Comparison of ENCODE assay signal across 9 mouse cellular contexts in genomic region chr5:118516066-118516465, GRCm38 (mm10). TPM values are rescaled to one million over a fixed set of nuclear protein-coding genes. Genes with fewer than 3 reads are reported as not detected.
DNase-seq lines count a peak whose midpoint lies in the region; ATAC-seq and TF ChIP-seq lines count a peak whose summit lies in the region.
"Had no signal": no experiment of that assay in that cellular context is flagged by ENCODE, and none has a peak within 500 bp of the region (broad histone marks: within the 10 kb centered on the region; RNA-seq: fewer than 3 reads in every experiment).

No protein-coding gene starts in this region.

- TF ChIP-seq POLR2A in brain, embryonic 14.5 days (IDR thresholded peaks at IDR 0.05; ENCODE audit: borderline replicate concordance, extremely low read depth, insufficient read depth, insufficient read length, poor library complexity, severe bottlenecking), result no peak

- H3K9ac ChIP-seq in lung, embryonic 14.5 days, result no peak overlapping the region
- H3K9ac ChIP-seq in limb, embryonic 15.5 days, result no peak overlapping the region

- H3K4me1 ChIP-seq in heart, embryonic 10.5 days, result peaks cover 60% of the 10 kb centered on the region
- peaks cover 27% of the 10 kb centered on the region for H3K4me1 ChIP-seq in lung, embryonic 14.5 days (ENCODE audit: insufficient read depth)
- peaks cover 58% of the 10 kb centered on the region for H3K4me1 ChIP-seq in limb, embryonic 15.5 days

- H3K4me2 ChIP-seq in lung, embryonic 14.5 days, result no peak overlapping the region; the same call in 1 of the 2 replicates
- no peak overlapping the region for H3K4me2 ChIP-seq in limb, embryonic 15.5 days

- peaks cover 16% of the 10 kb centered on the region; the same call in 1 of the 2 replicates for H3K27me3 ChIP-seq in heart, embryonic 10.5 days (ENCODE audit: insufficient read depth, poor library complexity, severe bottlenecking)
- H3K27me3 ChIP-seq in lung, embryonic 14.5 days (ENCODE audit: insufficient read depth, low read length), result no peaks in the 10 kb centered on the region
- H3K27me3 ChIP-seq in limb, embryonic 15.5 days, result no peaks in the 10 kb centered on the region

- intact Hi-C loops in left cerebral cortex, postnatal 36 days (cut with DNase I), result no loop called here

- H3K4me3 ChIP-seq in heart, embryonic 10.5 days, result no peak overlapping the region
- H3K4me3 ChIP-seq in lung, embryonic 14.5 days (ENCODE audit: low read depth, low read length), result no peak overlapping the region
- no peak overlapping the region for H3K4me3 ChIP-seq in limb, embryonic 15.5 days

- no peaks in the 10 kb centered on the region for H3K9me3 ChIP-seq in heart, embryonic 10.5 days
- H3K9me3 ChIP-seq in lung, embryonic 14.5 days (ENCODE audit: low read depth, low read length), result no peaks in the 10 kb centered on the region
- no peaks in the 10 kb centered on the region for H3K9me3 ChIP-seq in limb, embryonic 15.5 days

- no peak for ATAC-seq in lung, embryonic 14.5 days (ENCODE audit: insufficient read depth)
- no peak for ATAC-seq in limb, embryonic 15.5 days (ENCODE audit: insufficient number of reproducible peaks, low FRiP score, low TSS enrichment, low read depth)

- DNase-seq in heart, embryonic 10.5 days (ENCODE audit: low spot score), result no peak
- no peak for DNase-seq in heart, postnatal 4 days
- DNase-seq in lung, embryonic 14.5 days, result peak; percentile 35
- no peak for DNase-seq in lung, postnatal 36 days
- peak; percentile 27 for DNase-seq in brain, embryonic 14.5 days (ENCODE audit: low read depth)
- DNase-seq in left cerebral cortex, postnatal 36 days (ENCODE audit: low spot score in 2 of 2), result no peak
- DNase-seq in B cell, adult 2 months, result no peak
- DNase-seq: thymus, postnatal 25 days had no signal

- TF ChIP-seq CTCF in lung, embryonic 14.5 days (IDR thresholded peaks at IDR 0.05; ENCODE audit: low read depth), result no peak
- no peak for TF ChIP-seq CTCF in brain, embryonic 14.5 days (IDR thresholded peaks at IDR 0.05; ENCODE audit: borderline replicate concordance, extremely low read depth, insufficient read depth, insufficient read length)

- WGBS in heart, embryonic 10.5 days, result 77% methylated on average over 6 of the region's 6 CpGs
- WGBS in lung, embryonic 14.5 days, result 69% methylated on average over 6 of the region's 6 CpGs
- WGBS in limb, embryonic 15.5 days, result 69% methylated on average over 6 of the region's 6 CpGs

- H3K27ac ChIP-seq in heart, embryonic 10.5 days, result peak overlapping the region; percentile 42; the same call in 1 of the 2 replicates
- peak overlapping the region; percentile 44; the same call in 1 of the 2 replicates for H3K27ac ChIP-seq in lung, embryonic 14.5 days (ENCODE audit: low read depth)
- peak overlapping the region; percentile 92 for H3K27ac ChIP-seq in limb, embryonic 15.5 days

- no peaks in the 10 kb centered on the region for H3K36me3 ChIP-seq in heart, embryonic 10.5 days
- no peaks in the 10 kb centered on the region for H3K36me3 ChIP-seq in lung, embryonic 14.5 days (ENCODE audit: insufficient read depth)
- no peaks in the 10 kb centered on the region for H3K36me3 ChIP-seq in limb, embryonic 15.5 days

RNA-seq across cellular contexts. Expression of gene Med13l, which starts 44.4 kb away (rescaled TPM):
- polyA plus RNA-seq in heart, embryonic 10.5 days (2016; fragmentation: Nextera tagmentation; extraction: Ambion mirVana), result 9.0 and 10.0 TPM in 2 replicates
- total RNA-seq in heart, postnatal 4 days (2021), result 10 to 100 TPM; 38.5 to 40.9 TPM
- polyA plus RNA-seq in lung, embryonic 14.5 days (2014; fragmentation: Nextera tagmentation; extraction: Ambion mirVana), result 11.9 and 14.1 TPM in 2 replicates
- 15.5 and 25.9 TPM in 2 replicates for polyA plus RNA-seq in brain, embryonic 14.5 days (2012; rRNA removed)
- 14.3 and 16.5 TPM in 2 replicates for polyA plus RNA-seq in limb, embryonic 15.5 days (2015; fragmentation: Nextera tagmentation; extraction: Ambion mirVana)
- total RNA-seq in left cerebral cortex, postnatal 36 days (2021), result 100 to 1,000 TPM in 1 of 2 experiments, 10 to 100 TPM in 1; 92.1 to 129 TPM

Comparison
In these comparisons a context has a peak if more than half of its experiments do, and no peak if none do; other contexts are left out.
1. DNase-seq: peak in lung, embryonic 14.5 days (single experiment) and brain, embryonic 14.5 days (single experiment); none in heart, embryonic 10.5 days (single experiment), heart, postnatal 4 days (single experiment), lung, postnatal 36 days (single experiment), left cerebral cortex, postnatal 36 days (0 of 2) and B cell, adult 2 months (0 of 2).
2. H3K27ac ChIP-seq: peak in every context shown above with its lines; median percentile 92 in limb, embryonic 15.5 days; 44 in lung, embryonic 14.5 days; 42 in heart, embryonic 10.5 days.